In genomic region chr16:52597181-52597580, GRCm38 (mm10) we compare ENCODE assay signal across 23 mouse cellular contexts.
A peak's percentile ranks its signal among the peaks of the same experiment; 100 is the strongest.
DNase-seq lines count a peak whose midpoint lies in the region; ATAC-seq lines count a peak whose summit lies in the region.
"Had no signal": no experiment of that assay in that cellular context is flagged by ENCODE, and none has a peak within 500 bp of the region (broad histone marks: within the 10 kb centered on the region; RNA-seq: fewer than 3 reads in every experiment).

No protein-coding gene starts in this region.

- no peaks in the 10 kb centered on the region for H3K4me1 ChIP-seq in hindbrain, embryonic 16.5 days (ENCODE audit: control insufficient read depth, insufficient read depth, low read depth, low read length)
- no peaks in the 10 kb centered on the region for H3K4me1 ChIP-seq in hindbrain, embryonic 11.5 days (replicated peaks; ENCODE audit: control insufficient read depth, insufficient read depth, low read length)
- 0 out of 2 replicates have a peak, but pooled peaks cover 5% of the 10 kb centered on the region for H3K4me1 ChIP-seq in neural tube, embryonic 13.5 days (replicated peaks)
- H3K4me1 ChIP-seq: embryonic facial prominence, embryonic 15.5 days; intestine, embryonic 15.5 days had no signal

- H3K9me3 ChIP-seq in hindbrain, embryonic 16.5 days (ENCODE audit: control insufficient read depth, low read length) = no peaks in the 10 kb centered on the region
- H3K9me3 ChIP-seq in hindbrain, embryonic 11.5 days (ENCODE audit: control insufficient read depth, low read length) = no peaks in the 10 kb centered on the region
- H3K9me3 ChIP-seq in neural tube, embryonic 13.5 days = no peaks in the 10 kb centered on the region
- H3K9me3 ChIP-seq: embryonic facial prominence, embryonic 15.5 days; forebrain, embryonic 10.5 days; heart, embryonic 12.5 days; intestine, embryonic 15.5 days had no signal

- H3K27ac ChIP-seq in hindbrain, embryonic 16.5 days (ENCODE audit: low read depth, low read length) = no peak overlapping the region
- no peak overlapping the region for H3K27ac ChIP-seq in hindbrain, embryonic 11.5 days (ENCODE audit: low read depth, low read length)
- H3K27ac ChIP-seq in neural tube, embryonic 13.5 days (replicated peaks) = no peak overlapping the region
- H3K27ac ChIP-seq: embryonic facial prominence, embryonic 15.5 days; forebrain, embryonic 10.5 days; gastrocnemius, adult 2 months; intestine, embryonic 15.5 days had no signal

- no peak overlapping the region for H3K9ac ChIP-seq in hindbrain, embryonic 16.5 days (ENCODE audit: low read depth, low read length)
- no peak overlapping the region for H3K9ac ChIP-seq in hindbrain, embryonic 11.5 days (ENCODE audit: low read depth, low read length)
- H3K9ac ChIP-seq in neural tube, embryonic 13.5 days = no peak overlapping the region
- H3K9ac ChIP-seq: embryonic facial prominence, embryonic 15.5 days; heart, embryonic 12.5 days; intestine, embryonic 15.5 days had no signal

- DNase-seq in cerebellum, adult 11 months = peak; percentile 1
- no peak for DNase-seq in cerebellum, adult 8-10 months
- no peak for DNase-seq in hindbrain, embryonic 11.5 days (ENCODE audit: low spot score)
- DNase-seq in neural tube, embryonic 10.5 days (ENCODE audit: extremely low spot score, low spot score) = no peak
- DNase-seq: adrenal gland, adult 8-10 months; adrenal gland, postnatal 36 days; B cell, adult 2 months; cerebellum, adult 11-12 months; cerebellum, adult 9-11 months; embryo, embryonic 11 days; gastrocnemius, adult 2 months; gastrocnemius, postnatal 25 days had no signal

- H3K4me2 ChIP-seq in hindbrain, embryonic 16.5 days (ENCODE audit: low read length) = no peak overlapping the region
- no peak overlapping the region for H3K4me2 ChIP-seq in hindbrain, embryonic 11.5 days (replicated peaks; ENCODE audit: low read depth, low read length)
- H3K4me2 ChIP-seq in neural tube, embryonic 13.5 days = no peak overlapping the region
- H3K4me2 ChIP-seq: embryonic facial prominence, embryonic 15.5 days; heart, embryonic 12.5 days; intestine, embryonic 15.5 days had no signal

- no peak overlapping the region for H3K4me3 ChIP-seq in hindbrain, embryonic 16.5 days (ENCODE audit: low read length)
- H3K4me3 ChIP-seq in hindbrain, embryonic 11.5 days (ENCODE audit: low read depth, low read length) = no peak overlapping the region
- H3K4me3 ChIP-seq in neural tube, embryonic 13.5 days = no peak overlapping the region
- H3K4me3 ChIP-seq: embryonic facial prominence, embryonic 15.5 days; erythroblast, embryonic 14.5 days; forebrain, embryonic 10.5 days; gastrocnemius, adult 2 months; heart, embryonic 12.5 days; intestine, embryonic 15.5 days had no signal

- ATAC-seq in hindbrain, embryonic 16.5 days = peak; percentile 54; the same call in 1 of the 2 replicates
- no peak for ATAC-seq in hindbrain, embryonic 11.5 days (ENCODE audit: low FRiP score)
- ATAC-seq in neural tube, embryonic 13.5 days (ENCODE audit: low read depth) = peak; percentile 40; the same call in 1 of the 2 replicates
- no peak for ATAC-seq in megakaryocyte progenitor cell, adult 5-6 weeks (replicated peaks; ENCODE audit: poor library complexity)
- ATAC-seq: CD4-positive, CD25-positive, alpha-beta regulatory T cell, adult 4 months; forebrain, embryonic 14.5 days; intestine, embryonic 15.5 days had no signal

- 73% methylated on average over 7 of the region's 7 CpGs for WGBS in hindbrain, embryonic 16.5 days
- 81% methylated on average over 7 of the region's 7 CpGs for WGBS in hindbrain, embryonic 11.5 days
- WGBS in neural tube, embryonic 13.5 days = 58% methylated on average over 7 of the region's 7 CpGs

- H3K36me3 ChIP-seq in hindbrain, embryonic 16.5 days (ENCODE audit: control insufficient read depth, insufficient read depth, low read length) = no peaks in the 10 kb centered on the region
- H3K36me3 ChIP-seq in hindbrain, embryonic 11.5 days (ENCODE audit: control insufficient read depth, insufficient read depth, low read length) = no peaks in the 10 kb centered on the region
- H3K36me3 ChIP-seq in neural tube, embryonic 13.5 days = no peaks in the 10 kb centered on the region
- H3K36me3 ChIP-seq: embryonic facial prominence, embryonic 15.5 days; forebrain, embryonic 10.5 days; G1E; heart, embryonic 12.5 days; intestine, embryonic 15.5 days had no signal

- H3K27me3 ChIP-seq in hindbrain, embryonic 16.5 days (replicated peaks; ENCODE audit: control insufficient read depth, insufficient read depth, low read length) = no peaks in the 10 kb centered on the region
- H3K27me3 ChIP-seq in hindbrain, embryonic 11.5 days (ENCODE audit: control insufficient read depth, insufficient read depth, low read length) = no peaks in the 10 kb centered on the region
- no peaks in the 10 kb centered on the region for H3K27me3 ChIP-seq in neural tube, embryonic 13.5 days
- H3K27me3 ChIP-seq: embryonic facial prominence, embryonic 15.5 days; heart, embryonic 12.5 days; intestine, embryonic 15.5 days had no signal

Comparison
In these comparisons a context has a peak if more than half of its experiments do, and no peak if none do; other contexts are left out.
1. ATAC-seq: peak in hindbrain, embryonic 16.5 days (single experiment) and neural tube, embryonic 13.5 days (single experiment); none in hindbrain, embryonic 11.5 days (single experiment) and megakaryocyte progenitor cell, adult 5-6 weeks (single experiment).